Mouse (Mus musculus) ES-E14 (cell line): ENCODE data around the gene Pmepa1.

ENCODE experiments used
- HCFC1 ChIP-seq: IDR thresholded peaks from 2 replicates; pipeline ENCODE4 v1.6.1; 2012; ENCODE audit warnings: low read length, inconsistent platforms, borderline replicate concordance; ENCODE audit not compliant: insufficient read depth
- ZC3H11A ChIP-seq: IDR thresholded peaks from 2 replicates; pipeline ENCODE4 v1.6.1; 2012; ENCODE audit warnings: low read depth, mild to moderate bottlenecking, inconsistent platforms, low read length, borderline replicate concordance

DNA sequence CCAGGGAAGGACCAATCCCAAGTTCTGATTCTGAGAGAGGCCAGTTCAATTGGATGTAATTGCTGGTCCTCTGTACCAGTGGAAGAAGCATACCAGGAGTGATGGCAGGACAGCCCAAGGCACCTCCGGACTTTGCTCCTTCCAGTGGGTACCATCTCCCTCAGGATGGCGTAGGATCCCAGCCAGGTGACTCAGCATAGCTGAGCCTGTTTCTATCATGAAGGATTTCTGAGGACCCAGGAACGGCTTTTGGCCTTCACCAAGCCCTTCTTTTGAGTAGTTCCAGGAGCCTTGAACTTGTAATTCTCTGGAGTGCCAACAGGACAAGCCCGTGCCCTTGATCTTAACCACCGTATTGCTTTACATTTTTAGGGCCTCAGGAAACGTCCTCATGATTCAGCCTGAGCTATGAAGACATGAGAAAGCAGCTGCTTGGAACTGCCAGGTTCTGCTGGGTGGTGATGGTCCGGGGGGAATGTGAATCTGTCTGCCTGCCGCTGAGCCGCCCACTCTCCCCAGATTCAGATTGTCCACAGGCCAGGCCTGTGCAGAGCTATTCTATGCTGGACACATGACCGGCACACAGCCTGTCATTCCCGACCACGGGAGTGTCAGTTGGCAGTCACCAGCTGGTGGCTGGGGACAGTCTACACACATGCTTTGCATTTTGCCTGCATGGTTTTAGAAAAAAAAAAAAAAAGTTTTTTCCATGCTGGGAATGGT, 9.6 kb upstream of the Pmepa1 start:
- TF ChIP-seq HCFC1 (no peak), ZC3H11A (no peak)
